Mouse (Mus musculus): Measurements from ENCODE around the gene Dcps.

Dcps gene

DNA sequence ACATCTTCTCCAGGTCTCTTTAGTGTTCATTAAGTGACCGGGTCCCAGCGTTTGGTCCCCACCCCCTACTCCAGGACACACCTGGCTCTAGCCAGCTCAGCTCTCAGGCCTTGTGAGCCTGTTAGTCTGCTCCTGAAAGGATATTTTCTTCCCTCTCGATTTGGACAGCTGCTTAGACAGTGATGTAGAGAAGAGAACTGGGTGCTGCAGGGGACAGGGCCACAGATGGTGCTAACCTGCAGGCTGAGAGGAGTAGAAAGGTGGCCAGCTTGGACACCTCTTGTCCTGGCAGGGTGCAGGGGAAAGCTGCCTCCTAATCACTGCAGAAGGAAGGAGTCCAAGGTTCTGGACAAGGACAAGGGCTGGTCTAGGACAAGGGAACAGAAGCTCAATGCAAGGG is 67.8 kb downstream of the Dcps start:
- no peak for DNase-seq

DNA sequence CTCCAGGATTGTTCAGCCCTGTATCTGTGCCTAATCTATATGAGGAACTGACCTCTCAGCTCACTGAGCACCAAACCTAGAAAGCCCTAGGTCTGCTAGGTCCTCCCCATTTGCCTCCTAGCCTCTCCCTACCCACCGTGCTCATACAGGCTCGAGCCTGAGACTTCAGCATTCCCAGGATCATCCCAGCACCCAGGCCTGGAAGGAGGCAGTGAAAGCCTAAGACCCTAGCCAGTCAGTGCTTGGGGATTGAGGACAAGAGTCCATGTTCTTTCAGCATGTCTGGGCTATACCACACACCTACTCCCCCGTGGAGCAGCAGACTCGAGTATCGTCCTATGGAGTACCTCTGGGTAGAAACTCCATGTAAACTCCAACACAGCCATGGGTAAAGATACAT is 68.5 kb downstream of the Dcps start:
- DNase-seq, result no peak

DNA sequence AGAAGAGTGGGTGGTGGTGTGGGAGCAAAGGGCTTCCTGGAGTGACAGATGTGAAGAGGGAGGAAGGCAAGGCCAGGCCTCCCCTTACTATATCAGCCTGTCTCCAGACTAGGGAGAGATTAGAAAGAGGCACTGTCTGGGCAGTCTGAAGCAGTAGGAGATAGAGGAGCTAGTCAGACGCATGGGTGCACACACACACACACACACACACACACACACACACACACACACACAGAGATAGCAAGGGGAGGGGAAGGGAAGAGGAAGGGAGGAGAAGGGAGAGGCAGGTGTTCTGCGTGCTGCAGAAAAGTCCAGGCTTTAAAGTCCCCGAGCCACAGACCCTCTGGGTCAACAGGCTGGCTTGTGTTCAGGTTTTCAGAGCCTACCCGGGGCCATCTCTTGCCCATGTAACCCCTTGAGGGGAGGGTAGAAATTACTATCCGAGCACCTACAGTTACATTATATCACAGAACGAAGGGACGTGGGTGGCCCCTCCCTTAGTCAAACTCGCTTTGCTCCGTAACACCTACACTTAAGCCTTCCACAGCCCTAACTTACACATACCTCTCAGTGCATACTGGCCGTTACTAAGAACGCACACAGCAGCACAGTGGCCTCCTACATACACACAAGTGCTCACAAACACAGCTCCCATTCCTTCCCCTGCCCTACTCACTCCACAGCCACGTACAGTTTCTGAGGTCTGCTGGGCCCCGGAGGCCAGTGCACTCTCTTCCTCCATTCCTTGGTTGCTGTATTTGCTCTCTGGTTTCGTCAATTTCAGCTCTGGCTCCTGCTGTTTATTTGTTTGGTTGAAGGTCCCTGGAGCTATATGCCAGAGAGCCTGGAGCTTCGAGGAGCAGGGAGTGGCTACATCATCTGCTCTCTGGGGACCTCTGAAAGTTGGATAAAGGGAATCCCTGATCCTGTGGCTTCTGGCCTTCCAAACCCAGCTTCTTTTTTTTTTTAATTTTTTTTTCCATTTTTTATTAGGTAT is 69.7 kb downstream of the Dcps start:
- no peak for DNase-seq

DNA sequence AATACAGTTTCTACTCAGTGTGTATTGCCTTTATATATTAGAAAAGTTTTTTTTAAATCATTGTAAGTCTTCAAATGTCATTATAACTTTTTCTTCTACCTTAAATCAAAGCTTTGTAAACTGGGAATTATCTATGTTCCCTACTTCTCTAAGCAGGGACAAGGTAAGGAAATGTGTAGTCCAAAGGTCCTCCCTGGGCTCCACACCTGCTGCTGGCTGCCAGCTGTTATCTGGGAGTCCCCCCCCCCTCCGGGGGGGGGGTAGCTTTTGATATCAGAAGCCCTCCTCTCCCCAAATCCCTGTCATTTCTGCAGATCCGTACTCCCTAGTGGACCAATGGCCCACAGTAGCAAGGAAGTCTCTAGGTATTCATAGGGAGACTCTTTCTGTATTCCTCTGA is 70.4 kb downstream of the Dcps start:
- DNase-seq, result no peak

DNA sequence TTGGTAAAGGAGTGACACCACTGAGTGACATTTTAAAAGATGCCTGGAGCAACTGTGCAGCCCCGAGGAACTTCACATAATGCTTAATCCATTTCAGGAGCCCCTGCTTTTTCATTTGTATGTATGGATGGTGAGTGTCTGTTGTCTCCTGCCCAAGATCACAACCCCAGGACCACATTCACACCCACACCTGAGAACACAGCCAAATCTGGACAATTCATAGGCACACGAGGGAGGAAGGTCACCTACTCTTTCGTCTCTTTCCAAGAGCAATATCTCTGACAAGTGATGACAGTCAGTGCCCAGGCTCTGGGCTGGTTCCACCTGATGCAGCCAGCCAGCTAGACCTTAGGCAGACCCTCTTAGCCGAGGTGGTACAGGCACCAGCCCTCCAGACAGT is 71.2 kb downstream of the Dcps start:
- DNase-seq, result no peak

DNA sequence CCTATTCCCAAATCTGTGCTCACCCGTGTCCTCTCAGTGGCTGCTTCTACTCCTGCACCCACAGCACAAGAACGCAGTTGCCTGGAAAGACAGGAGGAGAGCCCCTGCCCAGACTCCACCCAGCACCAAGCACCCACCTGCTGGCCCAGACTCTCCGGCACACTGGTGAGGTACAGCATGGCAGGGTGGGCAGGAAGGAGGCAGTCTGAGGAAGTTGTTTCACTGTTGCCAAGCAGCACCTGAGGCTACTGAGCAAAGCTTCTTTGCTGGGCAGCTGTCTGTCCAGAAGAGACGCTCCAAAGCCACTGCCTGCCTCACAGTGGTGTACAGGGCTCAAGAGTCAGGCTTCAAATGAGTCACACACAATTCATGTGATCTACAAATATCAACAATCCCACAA is 77.1 kb downstream of the Dcps start:
- peak; percentile 0 for DNase-seq

DNA sequence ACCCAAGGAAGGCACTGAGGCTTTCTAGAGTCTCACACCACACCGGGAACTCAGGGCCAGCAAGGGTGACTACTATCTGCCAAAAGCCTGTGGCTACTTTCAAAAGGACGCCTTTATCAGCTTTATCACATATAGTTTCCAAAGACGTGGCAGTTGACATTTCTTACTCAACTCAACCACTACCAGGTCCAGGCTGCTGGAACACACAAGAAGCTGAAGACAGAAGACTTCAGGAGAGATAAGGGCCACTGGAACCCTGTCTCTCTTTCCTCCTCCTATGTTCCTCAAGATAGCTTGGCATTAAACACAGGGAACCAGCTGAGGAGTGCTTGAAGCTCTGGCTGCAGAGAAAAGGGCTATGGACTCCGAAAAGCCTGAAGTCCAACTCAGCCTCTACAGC is 78.0 kb downstream of the Dcps start:
- DNase-seq, result peak; percentile 0

DNA sequence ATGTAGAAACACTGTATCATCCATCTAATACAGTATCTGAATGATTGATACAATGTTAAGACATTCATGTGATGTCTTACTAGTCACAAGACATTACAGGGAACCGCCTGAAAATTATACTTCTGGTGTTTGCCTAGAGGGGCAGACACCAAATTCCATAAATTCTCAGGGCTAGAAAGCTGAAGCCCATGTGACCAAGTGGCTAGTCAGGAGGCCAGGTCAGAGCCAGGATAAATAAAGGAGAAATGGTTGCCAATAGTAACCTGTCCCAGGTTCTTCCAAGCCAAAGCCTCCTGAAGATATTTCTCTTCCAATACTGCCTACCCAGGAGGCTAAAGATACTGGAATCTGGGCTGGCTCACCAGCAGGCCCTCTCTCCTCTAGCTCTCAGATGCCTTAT is 80.1 kb downstream of the Dcps start:
- DNase-seq, result no peak

DNA sequence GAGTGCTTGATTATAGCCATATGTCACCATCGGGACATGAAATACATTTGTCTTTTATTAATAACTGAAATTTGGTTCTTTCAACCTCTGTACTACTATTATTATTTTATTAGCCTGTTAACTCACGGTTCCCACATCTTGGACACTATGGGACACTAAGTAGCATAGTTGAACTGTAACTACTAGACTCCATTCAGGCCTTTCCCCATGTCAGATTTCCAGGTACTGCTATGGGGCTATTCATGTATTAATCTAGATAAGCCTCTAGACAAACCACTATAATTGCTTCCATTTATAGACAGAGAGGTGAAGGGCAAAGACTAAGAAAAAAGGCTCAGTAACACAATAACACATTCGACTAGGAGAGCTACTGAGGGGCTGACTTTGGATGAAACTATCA is 82.5 kb downstream of the Dcps start:
- no peak for DNase-seq

DNA sequence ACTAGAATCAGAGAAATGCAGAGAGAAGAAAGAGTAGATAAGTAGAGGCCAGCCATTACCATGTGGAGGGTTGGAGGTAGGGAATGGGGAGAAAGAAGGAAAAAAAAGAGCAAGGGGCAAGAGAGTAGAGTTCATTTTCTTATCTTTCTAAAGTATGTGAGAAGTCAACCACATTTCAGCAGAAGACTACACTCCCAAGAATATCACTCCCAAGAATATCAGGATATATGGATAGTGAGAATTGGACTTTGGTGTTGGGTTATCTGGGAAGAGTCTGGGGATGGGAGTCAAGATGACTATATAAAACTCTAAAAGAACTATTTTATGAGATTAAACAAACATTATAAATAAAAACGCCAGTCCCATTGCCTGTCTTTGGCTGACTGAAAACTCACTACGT is 83.0 kb downstream of the Dcps start:
- no peak for DNase-seq

Data from cerebellum, adult 8-10 months (tissue).